Mouse (Mus musculus) embryo, embryonic 10 days (tissue): Measurements from ENCODE around the gene Dgkb.

Experiments used
- DNase-seq: peaks from one replicate; pipeline ENCODE4 v3.0.0-alpha.2; 2015; ENCODE audit warnings: low spot score

The Dgkb gene

GRCm38 (mm10) chr12:38371597-38371996 lies 554.1 kb downstream of the Dgkb start:
- no peak for DNase-seq

- DNase-seq: no peak
These were observed 556.6 kb downstream of the Dgkb start for GRCm38 (mm10) chr12:38374159-38374558.

GRCm38 (mm10) chr12:38385942-38386341 lies 568.4 kb downstream of the Dgkb start:
- no peak for DNase-seq

- DNase-seq: no peak
These were observed 569.5 kb downstream of the Dgkb start for GRCm38 (mm10) chr12:38386991-38387390.

DNA sequence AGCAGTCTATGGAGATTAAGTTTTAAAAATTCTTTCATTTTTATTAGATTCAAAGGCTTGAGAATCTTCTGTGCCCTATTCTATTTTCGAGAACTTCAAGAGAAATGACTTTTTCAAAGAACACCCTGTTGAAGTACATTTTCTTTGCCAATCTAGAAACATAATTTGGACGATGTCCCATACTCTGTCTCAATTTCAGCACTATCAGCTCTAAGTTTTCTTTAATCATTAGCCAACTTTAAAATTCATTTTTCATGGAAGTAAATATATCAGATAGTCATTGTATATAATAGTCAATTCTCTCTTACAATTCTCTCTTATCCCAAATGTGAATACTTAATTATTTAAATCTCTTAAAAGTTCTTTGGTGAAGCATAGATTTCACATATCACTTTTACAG lies 570.1 kb downstream of the Dgkb start:
- no peak for DNase-seq

DNA sequence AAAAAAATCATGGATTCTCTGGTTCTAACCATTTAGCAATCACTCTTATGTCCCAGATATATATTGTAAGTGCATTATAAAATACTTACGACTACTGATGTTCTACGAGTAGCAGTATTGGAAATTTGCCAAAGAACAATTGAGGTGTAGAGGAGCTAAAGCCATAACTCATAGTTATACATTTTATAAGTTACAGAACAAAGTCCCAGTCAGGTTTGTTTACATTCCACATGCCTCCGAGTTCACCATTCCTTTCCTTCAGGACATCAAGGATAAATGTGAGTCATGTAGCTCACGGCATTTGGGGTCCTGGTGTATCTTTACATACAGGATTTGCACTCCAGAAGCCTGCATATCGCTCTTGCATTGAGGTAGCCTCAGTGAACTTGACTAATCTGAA lies 570.7 kb downstream of the Dgkb start:
- no peak for DNase-seq

DNA sequence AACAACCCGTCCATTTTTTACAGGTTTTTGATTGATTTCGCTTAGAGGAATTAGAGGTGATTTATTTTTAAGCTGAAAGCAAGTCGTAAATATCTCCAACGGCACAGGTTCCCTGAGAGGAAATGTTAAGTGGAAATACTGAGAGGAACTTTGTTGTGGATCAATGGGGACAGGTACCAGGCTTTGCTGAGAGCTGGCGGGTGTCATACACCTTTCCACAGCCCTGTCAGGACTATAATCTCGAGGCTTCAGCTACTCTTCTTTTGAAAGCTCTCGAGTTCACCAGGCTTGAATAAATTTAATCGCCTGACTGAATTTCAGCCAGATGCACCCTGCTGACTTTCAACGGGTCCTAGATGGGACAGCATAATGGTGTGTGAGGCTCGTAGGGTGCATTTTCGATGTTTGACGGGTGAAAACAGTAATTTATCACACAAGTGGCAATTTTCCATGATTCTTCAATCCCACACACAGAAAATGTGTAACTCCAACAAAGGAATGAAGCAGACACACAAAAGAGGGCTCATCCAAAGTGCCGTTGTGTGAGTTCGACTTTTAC lies 580.3 kb downstream of the Dgkb start:
- DNase-seq: no peak

DNA sequence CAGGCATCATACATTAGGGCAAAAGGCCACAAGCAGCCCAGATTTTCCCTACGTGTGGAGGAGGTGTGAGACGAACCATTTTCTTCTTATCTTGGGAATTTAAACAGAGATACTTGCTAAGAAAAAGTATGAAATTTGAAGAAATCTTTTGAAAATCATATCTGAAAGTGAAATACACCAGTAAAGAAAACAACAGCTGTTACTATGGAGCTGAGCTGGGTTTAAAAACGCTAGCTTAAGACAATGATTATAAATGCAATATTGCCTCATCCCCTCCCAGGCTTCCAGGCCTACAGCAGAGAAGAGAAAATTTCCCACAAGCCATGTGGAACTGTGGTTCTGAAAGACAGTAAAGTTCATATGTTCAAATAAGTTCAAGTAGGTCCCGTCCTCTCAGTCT lies 582.6 kb downstream of the Dgkb start:
- DNase-seq: no peak

GRCm38 (mm10) chr12:38435364-38436130 lies 618.0 kb downstream of the Dgkb start:
- DNase-seq: no peak

DNA sequence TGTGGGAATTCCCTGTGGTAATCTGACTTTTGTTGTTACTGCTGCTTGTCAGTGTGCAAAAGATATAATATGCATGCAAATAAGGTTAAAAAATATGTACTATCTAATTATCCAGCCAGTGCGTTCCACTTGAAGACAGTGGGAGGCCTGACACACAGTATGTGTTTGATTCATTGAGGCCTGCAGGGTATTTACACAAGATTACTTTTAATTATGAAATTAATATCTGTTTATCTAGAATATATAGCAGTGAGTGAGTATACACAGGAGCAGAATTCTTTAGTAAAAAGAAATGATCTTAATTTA lies 618.6 kb downstream of the Dgkb start:
- no peak for DNase-seq

GRCm38 (mm10) chr12:38450323-38451087 lies 633.0 kb downstream of the Dgkb start:
- no peak for DNase-seq

- DNase-seq: no peak
These were observed 634.2 kb downstream of the Dgkb start for GRCm38 (mm10) chr12:38451677-38452076.

DNA sequence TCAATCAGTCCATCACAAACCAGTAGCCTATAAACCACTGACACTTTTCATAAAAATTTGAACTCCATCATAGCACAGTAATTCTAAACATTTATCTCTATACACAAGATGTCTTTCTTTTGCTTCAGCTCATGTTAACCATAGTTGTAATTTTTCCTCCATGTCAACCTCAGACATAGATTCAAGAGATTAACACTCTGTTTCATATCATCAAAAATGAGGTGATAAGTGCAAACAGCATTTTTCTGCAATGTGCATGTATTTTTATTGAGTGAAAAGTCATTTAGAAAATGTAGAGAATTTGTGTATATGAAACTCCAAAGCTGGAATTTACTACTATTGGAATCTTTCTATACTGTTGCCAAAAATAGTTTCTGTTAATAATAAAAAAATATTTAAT lies 650.7 kb downstream of the Dgkb start:
- DNase-seq: no peak

- DNase-seq: no peak
These were observed 651.1 kb downstream of the Dgkb start for GRCm38 (mm10) chr12:38468605-38469004.

- no peak for DNase-seq
These were observed 679.7 kb downstream of the Dgkb start for GRCm38 (mm10) chr12:38497229-38497628.

GRCm38 (mm10) chr12:38500931-38501330 lies 683.4 kb downstream of the Dgkb start:
- DNase-seq: no peak

DNA sequence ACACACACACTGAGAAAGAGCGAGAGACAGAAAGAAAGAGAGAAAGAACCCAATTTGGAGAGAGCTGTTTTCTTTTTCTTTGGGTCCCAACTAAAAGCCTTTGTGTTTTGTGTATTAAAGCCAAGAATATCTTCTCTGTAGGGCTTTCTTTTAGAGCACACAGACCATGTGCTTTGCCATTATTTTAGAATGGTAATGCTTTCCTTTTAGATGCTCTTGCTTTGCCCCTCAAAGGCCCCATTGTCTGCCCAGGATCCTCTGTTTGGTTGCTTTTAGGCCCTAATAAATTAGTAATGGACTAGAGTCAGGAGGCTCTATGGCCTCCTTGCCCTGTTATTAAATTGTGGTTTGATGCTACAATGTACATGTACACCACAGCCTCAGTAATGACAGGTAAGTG lies 690.7 kb downstream of the Dgkb start:
- DNase-seq: no peak

GRCm38 (mm10) chr12:38545431-38545830 lies 727.9 kb downstream of the Dgkb start:
- no peak for DNase-seq

DNA sequence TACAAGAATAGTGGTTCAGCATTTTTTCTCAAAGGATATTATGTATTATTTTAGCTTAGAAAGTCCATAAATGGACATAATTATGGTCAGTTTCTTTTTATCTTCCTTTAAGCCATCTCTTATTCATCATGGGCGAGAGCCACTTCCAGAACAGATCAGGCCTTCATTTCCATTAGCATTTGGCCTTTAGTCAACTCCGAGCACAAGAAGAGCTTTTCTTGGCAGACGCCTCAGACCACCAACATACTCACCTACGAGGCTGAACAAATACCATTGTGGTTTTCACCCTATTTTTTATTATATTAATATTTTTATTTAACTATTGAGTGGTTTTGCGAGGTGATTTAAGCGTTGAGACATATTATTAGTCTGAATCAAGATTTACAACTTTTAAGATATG lies 759.6 kb downstream of the Dgkb start:
- DNase-seq: no peak

DNA sequence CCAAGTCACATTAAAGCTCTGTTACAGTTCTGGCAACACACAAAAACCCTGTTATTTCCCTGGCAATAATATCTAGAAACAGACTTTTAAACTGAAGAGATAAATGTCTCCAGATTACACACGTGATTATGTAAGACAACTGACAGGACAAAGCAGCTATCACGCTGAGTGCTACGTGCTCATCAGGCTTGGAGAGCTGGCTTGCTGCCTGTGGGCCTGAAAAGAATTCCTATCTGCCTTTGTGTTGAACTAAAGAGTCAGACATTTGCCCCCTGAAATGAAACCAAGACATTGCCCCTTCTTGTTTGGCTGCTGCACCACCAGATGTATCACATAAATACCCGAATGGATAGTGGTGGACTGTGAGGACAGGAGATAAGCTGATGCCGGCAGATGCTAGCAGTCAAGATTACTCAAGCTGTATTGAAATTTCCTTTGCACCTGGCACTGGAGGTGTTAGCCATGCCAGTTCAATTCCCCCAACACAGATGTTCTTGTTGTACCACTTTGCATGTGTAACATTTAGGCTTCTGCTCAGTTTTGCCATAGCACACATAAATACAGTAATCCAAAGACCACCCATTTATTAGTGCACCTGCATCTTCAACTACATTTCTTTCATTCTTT lies 761.8 kb downstream of the Dgkb start:
- peak; percentile 3 for DNase-seq

GRCm38 (mm10) chr12:38586368-38586865 lies 768.9 kb downstream of the Dgkb start:
- DNase-seq: no peak

DNA sequence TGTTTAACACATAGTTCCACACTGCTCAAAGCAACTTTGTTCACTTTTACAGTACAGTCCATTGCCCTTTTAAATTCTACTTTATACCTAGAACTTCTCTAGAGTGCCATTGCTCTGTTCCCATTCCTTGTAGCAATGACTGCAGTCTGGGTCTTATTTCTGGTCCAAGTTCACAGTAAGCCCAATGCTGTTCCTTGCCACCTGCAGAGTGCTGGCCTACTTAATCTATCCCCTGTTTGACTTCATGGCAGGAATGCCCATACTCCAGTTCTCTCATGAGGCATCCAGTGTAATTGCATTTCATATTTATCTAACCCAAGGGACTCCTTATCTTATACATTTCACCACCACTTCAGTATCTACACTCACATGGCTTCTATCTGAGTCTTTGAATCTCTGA lies 772.4 kb downstream of the Dgkb start:
- no peak for DNase-seq

DNA sequence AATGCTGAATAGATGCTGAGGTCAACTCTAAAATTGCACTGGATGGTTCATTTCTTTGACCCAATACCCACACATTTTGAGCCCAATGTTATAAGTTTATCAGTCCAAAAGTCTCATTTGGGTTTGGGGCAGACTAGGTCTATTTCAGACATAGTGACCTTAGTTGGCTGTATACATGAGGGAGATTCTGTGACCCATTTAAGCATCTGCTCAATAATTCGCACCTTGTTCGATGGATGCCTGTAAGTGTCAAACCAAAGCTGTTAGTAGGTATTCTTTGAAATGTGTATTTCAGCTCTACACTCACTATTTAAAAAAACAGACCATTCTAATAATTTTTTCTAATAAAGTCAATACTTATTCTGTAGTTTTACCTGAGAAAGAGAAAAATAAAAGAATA lies 776.1 kb downstream of the Dgkb start:
- no peak for DNase-seq
